Mouse (Mus musculus) urinary bladder, postnatal 4 days (tissue): ENCODE measurements around the gene Nkiras2.
"Not testable (repeated sequence)": the region's sequence is repeated elsewhere in the genome, so short reads cannot be mapped to it uniquely, and the experiment has no call there.

Experiments used
- DNase-seq, 2 experiments: peaks; one replicate each; pipeline ENCODE4 v3.0.0; 2021 to 2022; ENCODE audit warnings: low spot score in 2 of 2

Gene Nkiras2

DNA sequence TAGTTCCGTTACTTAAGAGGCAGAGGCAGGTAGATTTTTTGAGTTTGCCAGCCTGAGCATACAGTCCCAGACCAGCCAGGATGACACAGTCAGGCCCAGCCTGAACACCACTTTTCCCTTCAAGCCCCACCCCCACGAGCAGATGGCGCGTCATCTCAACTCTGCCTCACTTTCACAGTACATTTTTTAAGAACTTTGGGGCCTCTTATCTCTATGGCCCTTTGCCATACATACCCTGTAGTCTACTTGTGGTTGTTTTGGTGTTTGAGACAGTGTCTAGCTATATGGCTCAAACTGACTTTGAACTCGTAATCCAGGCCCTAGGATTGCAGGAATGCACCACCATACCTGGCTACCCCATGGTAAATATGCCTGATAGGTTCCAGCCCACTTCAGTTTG is 9.0 kb downstream of the Nkiras2 start:
- no peak for DNase-seq

DNA sequence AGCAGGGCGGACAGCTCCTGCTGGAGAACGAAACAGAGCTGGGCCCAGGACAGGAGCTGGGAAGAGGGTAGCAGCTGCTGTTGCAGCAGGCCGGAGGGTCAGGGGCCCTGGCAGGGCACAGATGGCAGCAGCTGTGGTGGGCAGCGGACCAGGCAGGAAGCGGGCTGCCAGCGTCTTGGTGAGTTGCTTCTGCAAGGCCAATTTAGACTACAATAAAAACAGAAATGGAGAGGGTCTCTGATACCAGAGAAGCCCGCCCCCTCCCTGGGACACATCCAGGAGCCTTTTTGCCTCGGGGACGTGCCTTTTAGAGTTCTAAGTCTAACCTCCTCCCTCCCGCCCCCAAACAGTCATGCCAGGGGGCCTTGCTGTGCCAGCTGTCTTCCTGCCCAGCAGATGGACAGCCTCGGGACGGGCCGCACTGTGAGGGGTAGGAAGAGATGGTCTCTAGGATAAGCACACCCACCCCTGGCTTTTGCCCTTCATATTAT is 9.9 kb downstream of the Nkiras2 start:
- no peak for DNase-seq

DNA sequence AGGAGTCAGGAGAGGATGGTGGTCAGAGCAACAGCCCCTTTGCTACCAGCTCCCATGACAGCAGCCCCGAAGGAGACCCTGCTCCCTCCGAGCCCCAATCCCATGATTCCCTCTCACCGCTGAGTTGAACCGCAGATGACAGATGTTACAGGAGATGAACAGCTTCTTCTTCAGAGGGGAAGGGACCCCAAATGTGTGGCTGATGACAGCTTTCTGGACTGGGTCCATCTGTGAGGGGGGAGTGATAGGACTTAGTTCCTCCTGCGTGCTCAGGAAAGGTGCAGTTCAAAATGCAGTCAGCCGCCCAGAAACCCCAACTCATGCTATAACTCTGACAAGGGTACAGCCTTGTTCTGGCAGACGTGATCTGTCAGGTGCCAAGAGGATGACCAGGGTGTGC is 15.5 kb downstream of the Nkiras2 start:
- DNase-seq = no peak

DNA sequence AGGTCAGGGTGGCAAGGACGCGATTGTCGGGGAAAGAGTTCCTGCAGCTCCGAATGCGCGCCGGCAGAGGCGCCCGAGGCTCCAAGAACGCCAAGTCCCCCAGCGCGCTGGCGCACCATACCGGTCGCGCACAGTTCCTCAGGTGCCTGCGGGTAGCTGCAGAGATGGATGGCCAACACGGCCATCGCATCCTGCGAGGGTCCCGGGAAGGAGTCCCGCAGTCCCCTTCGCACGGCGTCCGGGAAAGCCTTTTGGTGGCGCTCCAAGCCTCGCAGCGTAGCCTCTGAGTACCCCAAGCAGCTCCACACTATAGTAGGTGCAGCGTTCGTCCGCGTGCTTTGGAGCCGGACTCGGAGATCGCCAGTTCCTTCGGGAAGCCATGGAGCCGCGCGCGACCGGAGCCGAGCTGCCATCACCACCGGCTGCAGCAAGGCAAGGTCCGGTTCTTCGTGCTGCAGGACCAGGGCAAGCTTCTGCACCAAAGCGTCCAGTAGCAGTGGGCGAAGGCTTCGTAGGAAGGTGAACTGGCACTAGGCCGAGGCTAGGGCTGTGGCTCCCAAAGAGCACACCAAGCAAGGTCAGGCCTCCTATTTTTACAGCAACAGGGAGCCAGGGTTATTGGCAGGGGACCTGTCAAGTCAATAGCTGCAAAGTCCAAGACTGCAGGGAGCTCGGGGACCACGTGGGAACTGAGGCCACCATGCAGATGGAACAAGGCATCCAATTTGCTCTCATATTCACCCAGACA is 21.3 kb downstream of the Nkiras2 start:
- DNase-seq = no peak

DNA sequence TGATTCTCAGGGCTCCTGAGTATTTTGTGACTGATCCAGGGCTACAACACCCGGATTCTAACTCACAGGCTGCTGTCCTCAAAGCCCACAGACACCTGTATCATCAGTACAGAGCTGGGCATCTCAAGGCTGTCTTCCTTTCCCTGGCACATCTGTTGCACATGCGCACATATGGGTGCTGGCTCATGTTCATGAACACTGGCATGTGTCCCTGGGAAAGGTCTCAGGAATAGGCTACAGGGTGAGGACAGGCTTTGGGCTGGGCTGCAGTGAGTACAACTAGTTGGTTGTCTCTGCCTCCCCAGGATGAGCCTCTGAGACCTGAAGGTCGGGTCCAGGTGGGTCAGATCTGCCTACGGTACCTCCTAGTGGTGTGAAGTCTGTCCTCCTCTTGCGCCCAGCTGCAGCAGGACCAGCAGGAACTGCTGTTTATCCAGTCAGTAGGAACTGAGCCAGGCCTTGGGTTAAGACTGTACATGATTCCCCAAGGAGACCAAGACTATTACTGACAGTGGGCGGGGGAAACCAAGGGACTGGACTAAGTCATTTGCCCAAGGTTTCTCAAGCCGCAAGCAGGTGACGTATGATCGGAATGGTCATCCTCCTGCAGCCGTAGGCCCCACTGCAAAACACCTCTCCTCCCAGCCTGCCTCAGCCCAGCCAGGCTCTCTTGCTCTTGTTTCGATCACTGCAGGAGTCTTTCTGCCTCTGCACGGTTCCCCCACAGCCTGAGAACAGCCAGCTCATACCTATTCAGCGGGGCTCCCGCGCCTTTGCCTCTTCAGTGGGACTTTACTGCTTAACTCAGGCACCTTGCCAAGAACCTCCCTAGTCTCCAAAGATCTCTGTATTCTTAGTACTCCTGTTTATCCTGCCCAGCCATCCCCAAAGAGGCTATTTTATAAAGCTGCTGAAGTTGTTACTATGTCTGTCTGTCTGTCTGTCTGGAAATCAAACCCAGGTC is 24.9 kb downstream of the Nkiras2 start:
- no peak for DNase-seq

DNA sequence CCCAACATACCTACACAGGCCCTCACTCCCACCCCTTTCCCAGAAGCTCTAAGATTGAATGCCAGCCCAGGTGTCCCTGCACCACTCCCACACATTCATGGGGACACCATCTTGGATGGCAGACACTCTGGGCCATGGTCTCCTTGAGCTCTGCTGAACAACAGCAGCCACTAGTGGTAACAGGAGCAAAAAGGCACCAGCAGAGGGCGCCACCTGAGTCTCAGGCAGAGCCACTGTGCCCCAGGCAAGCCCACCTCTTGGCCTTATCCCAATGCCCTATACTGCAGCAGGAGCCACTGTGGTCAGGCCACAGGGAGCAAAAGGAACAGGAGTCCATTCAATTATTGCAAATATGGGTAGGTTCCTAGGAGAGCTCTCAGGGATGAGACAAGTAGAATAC is 27.2 kb downstream of the Nkiras2 start:
- no peak for DNase-seq

DNA sequence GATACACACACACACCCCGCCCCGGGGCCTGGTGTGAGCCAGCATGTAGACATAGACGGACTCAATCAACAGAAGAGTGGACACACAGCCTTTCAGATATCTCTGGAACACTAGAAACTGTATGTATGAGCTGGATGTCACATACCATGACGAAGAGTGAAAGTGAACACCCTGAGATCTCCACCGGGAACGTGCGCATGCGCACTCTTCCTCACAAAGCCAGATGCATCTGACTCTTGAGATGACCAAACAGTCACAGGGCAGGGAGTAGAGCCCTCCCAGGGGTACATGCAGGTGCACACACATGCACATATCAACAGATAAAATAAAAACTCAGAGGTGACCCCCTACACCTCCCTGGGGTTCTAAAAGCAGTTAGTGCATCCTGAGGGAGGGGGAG is 29.4 kb downstream of the Nkiras2 start:
- DNase-seq = no peak

DNA sequence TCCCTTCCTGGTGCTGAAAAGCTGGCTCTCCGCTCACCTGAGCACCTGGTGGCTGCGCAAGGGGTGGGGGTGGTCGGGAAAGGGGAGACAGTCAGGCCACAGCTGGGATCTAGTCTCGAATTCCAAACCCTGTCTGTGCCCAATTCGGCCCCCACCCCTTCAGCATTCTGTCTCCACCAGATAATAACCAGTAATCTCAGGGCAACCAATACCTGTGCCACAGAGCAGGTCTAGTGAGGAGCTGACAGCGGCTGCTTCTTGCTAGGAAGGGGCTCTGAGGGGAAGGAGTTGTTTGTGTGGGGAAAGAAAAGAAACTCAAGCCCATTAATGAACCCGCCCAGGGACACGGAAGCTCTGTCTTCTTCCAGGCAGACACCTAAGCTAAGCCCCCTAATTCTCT is 32.2 kb downstream of the Nkiras2 start:
- DNase-seq = no peak

DNA sequence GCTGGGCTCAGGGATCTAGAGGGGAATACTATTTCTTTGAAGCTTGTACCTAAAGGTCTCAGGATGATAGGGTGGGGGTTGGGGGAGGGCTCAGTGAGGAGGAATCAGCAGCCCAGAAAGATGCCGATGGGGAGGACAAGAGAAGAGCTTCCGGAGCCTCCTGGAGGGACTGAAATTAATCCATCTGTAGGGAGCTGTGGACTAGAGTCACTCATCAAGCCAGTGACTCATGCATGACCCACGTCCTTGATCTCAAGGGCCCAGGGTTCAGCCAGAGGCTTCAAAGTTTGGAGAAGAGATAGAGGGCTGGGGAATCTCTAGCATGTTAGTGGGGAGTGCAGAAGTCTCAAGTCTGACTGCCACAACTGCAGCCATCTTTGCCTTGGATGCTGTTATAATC is 32.7 kb downstream of the Nkiras2 start:
- no peak for DNase-seq

DNA sequence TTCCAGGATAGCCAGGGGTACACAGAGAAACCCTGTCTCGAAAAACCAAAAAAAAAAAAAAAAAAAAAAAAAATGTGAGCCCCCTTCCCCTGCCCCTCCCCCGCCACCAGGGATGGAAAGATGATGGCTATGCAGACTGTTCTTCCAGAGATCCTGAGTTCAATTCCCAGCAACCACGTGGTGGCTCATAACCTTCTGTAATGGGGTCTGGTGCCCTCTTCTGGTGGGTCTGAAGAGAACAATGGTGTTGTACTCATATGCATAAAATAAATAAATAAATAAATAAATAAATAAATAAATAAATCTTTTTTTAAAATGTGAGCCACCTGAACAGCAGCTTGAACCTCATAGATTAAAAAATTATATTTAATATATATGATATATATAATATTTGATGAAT is 36.5 kb downstream of the Nkiras2 start:
- DNase-seq = not testable (repeated sequence)

DNA sequence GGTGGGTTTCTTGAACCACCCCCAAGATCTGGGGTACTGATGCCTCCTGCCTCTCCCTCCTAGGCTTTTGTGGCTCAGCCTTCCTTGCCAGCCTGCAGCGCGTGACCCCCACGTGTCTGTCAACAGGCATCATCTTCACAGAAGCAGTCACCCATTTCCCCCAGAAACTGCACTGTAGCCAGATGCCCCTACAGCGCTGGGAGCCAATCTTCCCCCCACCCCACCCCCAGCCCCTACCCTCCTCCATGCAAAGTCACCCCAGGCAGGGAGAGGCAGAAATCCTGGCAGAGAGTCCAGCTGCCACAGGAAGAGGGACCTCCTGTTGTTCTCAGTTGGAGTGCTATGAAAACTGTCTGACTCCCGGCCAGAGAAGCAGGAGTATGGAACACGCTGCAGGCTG is 37.4 kb downstream of the Nkiras2 start:
- DNase-seq = no peak

DNA sequence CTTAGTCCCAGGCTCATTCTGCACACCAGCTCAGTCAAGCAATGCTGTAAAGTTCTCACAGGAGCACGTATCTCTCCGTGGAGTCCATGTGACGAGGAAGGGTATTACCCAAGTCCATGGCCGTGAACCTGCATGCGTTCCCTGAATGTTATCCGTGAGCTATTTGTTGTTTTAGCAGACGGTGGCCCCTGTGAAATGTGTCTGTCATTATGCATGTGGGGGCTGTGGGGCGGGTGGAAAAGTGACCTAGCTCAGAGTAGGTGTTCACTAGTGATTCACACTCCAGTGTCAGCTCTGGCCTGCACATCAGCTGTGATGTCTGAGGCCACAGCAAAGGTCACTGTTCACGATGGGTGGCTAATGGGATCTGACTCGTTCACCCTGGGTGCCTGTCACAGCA is 40.8 kb downstream of the Nkiras2 start:
- DNase-seq = no peak

DNA sequence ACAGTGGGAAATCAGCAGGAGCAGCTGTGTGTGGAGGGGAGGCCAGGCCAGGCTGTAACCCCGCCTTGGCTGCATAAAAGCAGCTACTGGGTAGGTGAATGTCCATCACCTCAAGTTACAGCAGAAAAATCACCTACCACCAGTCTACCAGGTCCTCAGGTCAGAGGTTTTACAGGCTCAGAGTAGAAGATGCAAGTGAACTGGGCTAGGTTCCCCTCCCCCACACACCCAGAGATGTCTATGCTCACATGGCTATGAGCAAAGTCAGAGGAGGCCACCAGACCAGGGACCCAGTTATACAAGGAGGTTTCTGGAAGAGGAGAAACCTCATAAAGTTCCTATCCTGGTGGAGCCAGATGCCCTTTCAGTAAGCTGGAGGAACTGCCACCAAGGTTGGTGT is 52.0 kb downstream of the Nkiras2 start:
- no peak for DNase-seq

DNA sequence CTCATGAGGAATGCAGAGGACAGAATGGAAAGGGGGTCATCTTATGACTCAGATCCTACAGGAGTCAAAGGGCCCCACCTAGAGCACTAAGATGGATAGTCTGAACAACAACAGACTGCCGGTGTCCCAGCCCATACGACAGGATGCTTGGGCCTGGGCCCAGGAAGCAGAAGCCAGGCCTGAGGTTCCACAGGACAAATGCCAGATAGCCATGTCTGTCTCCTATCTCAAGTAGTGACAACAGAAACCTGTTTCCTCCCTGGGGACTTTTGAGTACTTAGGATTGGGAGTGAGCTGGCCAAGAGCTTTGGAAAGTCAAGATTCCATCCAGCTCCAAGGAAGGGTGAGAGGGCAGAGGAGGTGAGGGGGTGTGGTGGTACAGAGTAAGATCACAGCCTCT is 52.9 kb downstream of the Nkiras2 start:
- DNase-seq = no peak

DNA sequence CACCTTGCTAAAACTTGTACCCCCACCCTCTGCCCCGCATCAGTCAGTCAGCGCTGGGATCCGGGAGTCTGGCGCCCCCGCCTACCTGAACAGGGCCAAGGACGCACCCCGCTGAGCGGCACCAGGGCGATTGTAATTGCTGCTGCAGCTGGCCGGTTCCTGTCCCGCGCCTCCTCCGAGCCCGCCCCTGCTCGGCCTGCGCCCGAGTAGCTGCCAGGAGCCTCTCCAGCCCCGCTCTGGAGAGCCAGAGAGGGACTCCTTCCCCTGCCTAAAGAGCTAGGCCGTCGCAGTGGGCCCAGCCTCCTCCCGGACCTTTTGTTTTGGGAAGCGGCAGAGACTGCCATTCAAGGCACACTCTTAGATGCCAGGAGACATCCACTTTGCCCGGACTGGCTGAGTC is 54.1 kb downstream of the Nkiras2 start:
- DNase-seq = peak; percentile 54 to 71
